Mouse (Mus musculus) hindlimb bud, embryonic 11.5 days (tissue): Measurements from ENCODE around the gene Ccdc97.
A peak's percentile ranks its signal among the peaks of the same experiment; 100 is the strongest.
"Not testable (repeated sequence)": the region's sequence is repeated elsewhere in the genome, so short reads cannot be mapped to it uniquely, and the experiment has no call there.

Experiments used
- DNase-seq: peaks from one replicate; pipeline ENCODE4 v3.0.0-alpha.2; 2012; ENCODE audit warnings: low read depth, low spot score; ENCODE audit errors: extremely low spot score

The Ccdc97 gene

GRCm38 (mm10) chr7:25721776-25722175 is 2.9 kb upstream of the Ccdc97 start:
- not testable (repeated sequence) for DNase-seq

- DNase-seq: no peak
Measured at GRCm38 (mm10) chr7:25720760-25721159, 1.9 kb upstream of the Ccdc97 start.

- peak; percentile 77 for DNase-seq
Measured at GRCm38 (mm10) chr7:25719761-25720610, 1.1 kb upstream of the Ccdc97 start.

GRCm38 (mm10) chr7:25717478-25717877 is 1.4 kb downstream of the Ccdc97 start:
- no peak for DNase-seq

- no peak for DNase-seq
Measured at GRCm38 (mm10) chr7:25715731-25716271, 3.1 kb downstream of the Ccdc97 start.

GRCm38 (mm10) chr7:25714581-25714980 is 4.3 kb downstream of the Ccdc97 start:
- no peak for DNase-seq

- DNase-seq: no peak
Measured at GRCm38 (mm10) chr7:25712801-25713200, 6.1 kb downstream of the Ccdc97 start.

GRCm38 (mm10) chr7:25711731-25712197 is 7.1 kb downstream of the Ccdc97 start:
- no peak for DNase-seq

GRCm38 (mm10) chr7:25711165-25711564 is 7.7 kb downstream of the Ccdc97 start:
- DNase-seq: no peak

- DNase-seq: no peak
Measured at GRCm38 (mm10) chr7:25710519-25711130, 8.3 kb downstream of the Ccdc97 start.

- DNase-seq: no peak
Measured at GRCm38 (mm10) chr7:25709961-25710360, 8.9 kb downstream of the Ccdc97 start.

GRCm38 (mm10) chr7:25707581-25708292 is 11.2 kb downstream of the Ccdc97 start:
- no peak for DNase-seq

- no peak for DNase-seq
Measured at GRCm38 (mm10) chr7:25706578-25707170, 12.2 kb downstream of the Ccdc97 start.

GRCm38 (mm10) chr7:25705801-25706251 is 13.1 kb downstream of the Ccdc97 start:
- DNase-seq: no peak

- no peak for DNase-seq
Measured at GRCm38 (mm10) chr7:25704716-25705364, 14.0 kb downstream of the Ccdc97 start.

GRCm38 (mm10) chr7:25703793-25704494 is 14.9 kb downstream of the Ccdc97 start:
- no peak for DNase-seq

GRCm38 (mm10) chr7:25702350-25702749 is 16.5 kb downstream of the Ccdc97 start:
- no peak for DNase-seq

GRCm38 (mm10) chr7:25700732-25701131 is 18.2 kb downstream of the Ccdc97 start:
- DNase-seq: no peak

GRCm38 (mm10) chr7:25699851-25700250 is 19.0 kb downstream of the Ccdc97 start:
- no peak for DNase-seq

GRCm38 (mm10) chr7:25694104-25694503 is 24.8 kb downstream of the Ccdc97 start:
- DNase-seq: no peak
